Mouse (Mus musculus) myocyte (in vitro differentiated cells): ENCODE results near the gene Kif26b. TPM values are rescaled to one million over a fixed set of nuclear protein-coding genes. Genes with fewer than 3 reads are reported as not detected.

Source experiments
- H3K27me3 ChIP-seq: one replicate; pipeline ENCODE4 v1.6.1; 2011; ENCODE audit not compliant: control insufficient read depth, insufficient read depth, insufficient read length
- H3K36me3 ChIP-seq: one replicate; pipeline ENCODE4 v1.6.1; 2011; ENCODE audit not compliant: control insufficient read depth, insufficient read depth
- H3K4me2 ChIP-seq: one replicate; pipeline ENCODE4 v1.6.1; 2011; ENCODE audit warnings: low read depth, control low read depth
- H3K4me3 ChIP-seq: one replicate; pipeline ENCODE4 v1.5.1; 2011; ENCODE audit warnings: mild to moderate bottlenecking, control low read depth, moderate library complexity
- H3K79me2 ChIP-seq: one replicate; pipeline ENCODE4 v1.6.1; 2011; ENCODE audit not compliant: control insufficient read depth, insufficient read depth
- H3ac ChIP-seq: one replicate; pipeline ENCODE4 v1.6.1; 2011; ENCODE audit not compliant: control insufficient read depth, insufficient read length
- CEBPB ChIP-seq: IDR thresholded peaks from 2 replicates; pipeline ENCODE4 v1.6.1; 2011; ENCODE audit warnings: mild to moderate bottlenecking, moderate library complexity; ENCODE audit not compliant: poor library complexity, insufficient read depth, severe bottlenecking
- E2F4 ChIP-seq: IDR thresholded peaks from one replicate; pipeline ENCODE4 v1.6.1; 2011; ENCODE audit warnings: mild to moderate bottlenecking, control low read depth, moderate library complexity; ENCODE audit not compliant: insufficient read depth
- MAX ChIP-seq: IDR thresholded peaks from one replicate; pipeline ENCODE4 v1.6.1; 2011; ENCODE audit warnings: low read depth, mild to moderate bottlenecking, control low read depth
- MYOD1 ChIP-seq, 3 experiments: IDR thresholded peaks; one replicate each; pipeline ENCODE4 v1.6.1; 2011; ENCODE audit warnings: control low read depth in 2 of 3, low read depth in 2 of 3, mild to moderate bottlenecking in 2 of 3, moderate library complexity in 1 of 3; ENCODE audit not compliant: insufficient read length in 2 of 3, control insufficient read depth in 1 of 3
- MYOG ChIP-seq, 3 experiments: IDR thresholded peaks; one replicate each; pipeline ENCODE4 v1.6.1; 2011; ENCODE audit warnings: control low read depth in 2 of 3, low read depth in 2 of 3, mild to moderate bottlenecking in 2 of 3; ENCODE audit not compliant: insufficient read length in 2 of 3, control insufficient read depth in 1 of 3, insufficient read depth in 1 of 3
- POLR2A ChIP-seq: IDR thresholded peaks from one replicate; pipeline ENCODE4 v1.6.1; 2011; ENCODE audit warnings: low read depth, mild to moderate bottlenecking, control low read depth, moderate library complexity; ENCODE audit not compliant: insufficient read length
- POLR2AphosphoS2 ChIP-seq: IDR thresholded peaks from one replicate; pipeline ENCODE4 v1.6.1; 2011; ENCODE audit warnings: low read depth, control low read depth; ENCODE audit not compliant: insufficient read length
- REST ChIP-seq: IDR thresholded peaks from one replicate; pipeline ENCODE4 v1.6.1; 2011; ENCODE audit warnings: mild to moderate bottlenecking, control low read depth, moderate library complexity; ENCODE audit not compliant: insufficient read depth, insufficient read length
- SRF ChIP-seq: IDR thresholded peaks from one replicate; pipeline ENCODE4 v1.6.1; 2011; ENCODE audit warnings: low read depth; ENCODE audit not compliant: control insufficient read depth, insufficient read length
- TCF12 ChIP-seq: IDR thresholded peaks from one replicate; pipeline ENCODE4 v1.6.1; 2011; ENCODE audit warnings: mild to moderate bottlenecking, control low read depth; ENCODE audit not compliant: poor library complexity, insufficient read depth, severe bottlenecking
- TCF3 ChIP-seq: IDR thresholded peaks from one replicate; pipeline ENCODE4 v1.6.1; 2011; ENCODE audit warnings: low read depth, control low read depth; ENCODE audit not compliant: insufficient read length
- USF1 ChIP-seq: IDR thresholded peaks from one replicate; pipeline ENCODE4 v1.6.1; 2011; ENCODE audit warnings: low read depth, mild to moderate bottlenecking, control low read depth, moderate library complexity
- polyA plus RNA-seq: library from polyadenylated mRNA; unstranded; fragments of >200 nt; fragmentation: generic; extraction: Trizol; gene quantifications from one replicate; pipeline ENCODE4 v1.2.1, GENCODE M21; 2012; ENCODE audit warnings: missing spikeins

Gene Kif26b
- polyA plus RNA-seq, 1 experiment, result 5.9 TPM

GRCm38 (mm10) chr1:178666524-178666923 lies 137.6 kb downstream of the Kif26b start:
- Histone ChIP-seq H3K79me2 (no peaks in the 10 kb centered on the region), H3ac (no peak overlapping the region), H3K4me3 (no peak overlapping the region), H3K27me3 (no peaks in the 10 kb centered on the region), H3K36me3 (no peaks in the 10 kb centered on the region), H3K4me2 (no peak overlapping the region)
- TF ChIP-seq MAX (no peak), USF1 (no peak), TCF12 (no peak), CEBPB (no peak), TCF3 (no peak), POLR2AphosphoS2 (no peak), POLR2A (no peak), SRF (no peak), E2F4 (no peak), REST (no peak), MYOG (IDR thresholded peaks at IDR 0.05; ENCODE audit: control insufficient read depth in 1 of 3, insufficient read depth in 1 of 3, insufficient read length in 2 of 3, low read depth in 2 of 3) (no peak), MYOD1 (IDR thresholded peaks at IDR 0.05; ENCODE audit: control insufficient read depth in 1 of 3, insufficient read length in 2 of 3, low read depth in 2 of 3) (no peak)

DNA sequence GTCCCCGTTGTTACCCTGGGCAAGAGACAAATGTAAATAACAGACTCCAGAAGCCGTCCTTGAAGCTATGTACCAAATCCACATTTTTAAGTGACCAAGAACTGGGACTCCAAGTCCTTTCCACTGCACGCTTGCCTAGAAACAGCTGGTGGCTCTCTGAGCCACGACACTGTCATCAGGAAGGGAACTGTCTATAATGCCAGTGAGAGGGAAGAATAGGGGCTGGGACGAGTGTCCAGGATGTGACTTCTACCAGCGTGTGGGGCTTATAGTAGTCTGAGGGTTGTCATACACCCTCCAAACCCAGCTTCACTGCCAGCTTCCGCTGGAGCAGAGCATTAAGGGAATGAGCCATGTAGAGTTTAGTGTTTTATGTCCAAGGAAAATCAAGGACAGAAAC lies 138.9 kb downstream of the Kif26b start:
- Histone ChIP-seq H3ac (no peak overlapping the region), H3K36me3 (no peaks in the 10 kb centered on the region), H3K79me2 (no peaks in the 10 kb centered on the region), H3K4me3 (no peak overlapping the region), H3K27me3 (no peaks in the 10 kb centered on the region), H3K4me2 (no peak overlapping the region)
- TF ChIP-seq POLR2A (no peak), SRF (no peak), E2F4 (no peak), USF1 (no peak), MAX (no peak), REST (no peak), POLR2AphosphoS2 (no peak), CEBPB (no peak), MYOD1 (IDR thresholded peaks at IDR 0.05; ENCODE audit: control insufficient read depth in 1 of 3, insufficient read length in 2 of 3, low read depth in 2 of 3) (no peak), MYOG (IDR thresholded peaks at IDR 0.05; ENCODE audit: control insufficient read depth in 1 of 3, insufficient read depth in 1 of 3, insufficient read length in 2 of 3, low read depth in 2 of 3) (no peak), TCF3 (no peak), TCF12 (no peak)

GRCm38 (mm10) chr1:178668907-178669306 lies 140.0 kb downstream of the Kif26b start:
- Histone ChIP-seq H3K4me2 (no peak overlapping the region), H3K4me3 (no peak overlapping the region), H3K27me3 (no peaks in the 10 kb centered on the region), H3K36me3 (no peaks in the 10 kb centered on the region), H3K79me2 (no peaks in the 10 kb centered on the region), H3ac (no peak overlapping the region)
- TF ChIP-seq REST, result no peak

DNA sequence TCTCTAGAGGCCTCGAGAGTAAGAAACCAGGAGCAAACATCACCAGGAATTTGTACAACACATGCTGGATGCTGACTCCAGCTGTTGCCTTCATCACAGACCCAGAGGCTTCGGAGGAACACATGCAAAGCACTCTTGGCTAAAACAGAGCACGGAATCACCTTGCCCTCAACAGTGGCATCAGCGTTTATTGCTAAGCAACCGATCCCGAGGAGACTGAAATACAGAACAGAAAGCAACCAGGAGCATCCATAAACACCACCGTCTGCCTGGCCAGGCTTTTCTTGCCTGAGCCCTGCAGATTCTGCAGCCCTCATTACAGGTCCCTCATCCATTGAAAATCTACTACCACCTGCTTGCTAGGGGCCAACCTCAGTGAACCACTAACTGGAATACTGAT lies 144.1 kb downstream of the Kif26b start:
- Histone ChIP-seq H3K36me3 (no peaks in the 10 kb centered on the region), H3K4me3 (no peak overlapping the region), H3K4me2 (no peak overlapping the region), H3K79me2 (no peaks in the 10 kb centered on the region), H3K27me3 (no peaks in the 10 kb centered on the region), H3ac (no peak overlapping the region)
- TF ChIP-seq USF1 (no peak), REST (no peak), MAX (no peak), POLR2A (no peak), MYOD1 (IDR thresholded peaks at IDR 0.05; ENCODE audit: control insufficient read depth in 1 of 3, insufficient read length in 2 of 3, low read depth in 2 of 3) (no peak)

DNA sequence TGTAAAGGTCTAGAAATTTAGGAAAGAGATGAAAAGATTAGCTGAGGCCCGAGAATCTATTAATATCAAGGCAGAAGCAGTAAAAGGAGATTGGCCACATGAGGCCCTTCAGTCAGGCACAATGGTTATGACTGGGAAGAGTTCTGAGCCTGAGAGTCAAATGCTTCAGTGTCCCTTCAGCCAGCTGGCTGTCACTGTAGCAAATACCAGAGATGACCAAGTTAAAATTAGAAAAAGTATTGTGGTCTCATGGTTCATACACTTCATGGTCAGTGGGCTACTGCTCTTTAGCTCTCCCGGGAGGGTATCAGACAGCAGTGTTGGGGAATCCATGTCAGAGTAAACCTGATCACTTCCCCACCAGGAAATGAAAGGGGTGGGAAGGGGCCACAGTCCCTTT lies 144.6 kb downstream of the Kif26b start:
- Histone ChIP-seq H3K36me3 (no peaks in the 10 kb centered on the region), H3K4me2 (no peak overlapping the region), H3K4me3 (no peak overlapping the region), H3K79me2 (no peaks in the 10 kb centered on the region), H3K27me3 (no peaks in the 10 kb centered on the region), H3ac (no peak overlapping the region)
- no peak for TF ChIP-seq REST
- TF ChIP-seq USF1, result no peak
- no peak for TF ChIP-seq CEBPB
- no peak for TF ChIP-seq SRF
- no peak for TF ChIP-seq E2F4
- no peak for TF ChIP-seq POLR2A
- TF ChIP-seq MAX, result no peak
- TF ChIP-seq MYOG (IDR thresholded peaks at IDR 0.05; ENCODE audit: control insufficient read depth in 1 of 3, insufficient read depth in 1 of 3, insufficient read length in 2 of 3, low read depth in 2 of 3), result no peak
- no peak for TF ChIP-seq TCF3
- TF ChIP-seq TCF12, result no peak
- no peak for TF ChIP-seq POLR2AphosphoS2
